Mouse (Mus musculus) CD4-positive, CD25-positive, alpha-beta regulatory T cell, adult 4 months (primary cell): ENCODE measurements around the gene Tmem9. TPM values are rescaled to one million over a fixed set of nuclear protein-coding genes. Genes with fewer than 3 reads are reported as not detected.
A peak's percentile ranks its signal among the peaks of the same experiment; 100 is the strongest.

Source experiments
- ATAC-seq: one replicate; pipeline ENCODE4 v1.8.0; 2017
- polyA plus RNA-seq, 2 experiments: library from polyadenylated mRNA; unstranded; fragments of 100-300 nt; shearing (Covaris generic); gene quantifications; one replicate each; pipeline ENCODE4 v1.2.1; 2017

The Tmem9 gene
- polyA plus RNA-seq, 2 experiments from 2014 or later, result 36.4 to 64.0 TPM

GRCm38 (mm10) chr1:136032961-136033360 lies 25.0 kb downstream of the Tmem9 start:
- no peak for ATAC-seq

GRCm38 (mm10) chr1:136038746-136039538 lies 31.0 kb downstream of the Tmem9 start:
- no peak for ATAC-seq

GRCm38 (mm10) chr1:136040452-136040851 lies 32.5 kb downstream of the Tmem9 start:
- ATAC-seq, result no peak

GRCm38 (mm10) chr1:136040874-136041273 lies 32.9 kb downstream of the Tmem9 start:
- ATAC-seq, result no peak

GRCm38 (mm10) chr1:136045774-136046173 lies 37.8 kb downstream of the Tmem9 start:
- peak; percentile 43 for ATAC-seq

- no peak for ATAC-seq
Measured at GRCm38 (mm10) chr1:136047432-136047831, 39.5 kb downstream of the Tmem9 start.

GRCm38 (mm10) chr1:136047894-136048293 lies 39.9 kb downstream of the Tmem9 start:
- no peak for ATAC-seq

GRCm38 (mm10) chr1:136050312-136051012 lies 42.5 kb downstream of the Tmem9 start, which contains the start of gene Ascl5:
Gene Ascl5 (plus strand): TSS chr1:136050804.
- ATAC-seq, result no peak

GRCm38 (mm10) chr1:136051013-136051315 lies 43.0 kb downstream of the Tmem9 start:
- ATAC-seq, result no peak

GRCm38 (mm10) chr1:136051465-136051864 lies 43.5 kb downstream of the Tmem9 start:
- ATAC-seq, result no peak

- no peak for ATAC-seq
Measured at GRCm38 (mm10) chr1:136052547-136052946, 44.6 kb downstream of the Tmem9 start, which contains the start of gene Cacna1s. Gene Cacna1s (plus strand): TSS chr1:136052750.

- no peak for ATAC-seq
Measured at GRCm38 (mm10) chr1:136055771-136056170, 47.8 kb downstream of the Tmem9 start.

- no peak for ATAC-seq
Measured at GRCm38 (mm10) chr1:136058594-136058993, 50.6 kb downstream of the Tmem9 start.

GRCm38 (mm10) chr1:136061041-136061789 lies 53.3 kb downstream of the Tmem9 start:
- ATAC-seq, result no peak

GRCm38 (mm10) chr1:136061790-136062141 lies 53.8 kb downstream of the Tmem9 start:
- ATAC-seq, result no peak

GRCm38 (mm10) chr1:136063991-136064390 lies 56.0 kb downstream of the Tmem9 start:
- no peak for ATAC-seq

- ATAC-seq, result no peak
Measured at GRCm38 (mm10) chr1:136066621-136067020, 58.7 kb downstream of the Tmem9 start.

- no peak for ATAC-seq
Measured at GRCm38 (mm10) chr1:136067579-136067978, 59.6 kb downstream of the Tmem9 start.

GRCm38 (mm10) chr1:136076086-136076485 lies 68.1 kb downstream of the Tmem9 start:
- no peak for ATAC-seq

- ATAC-seq, result no peak
Measured at GRCm38 (mm10) chr1:136077656-136078055, 69.7 kb downstream of the Tmem9 start.

- no peak for ATAC-seq
Measured at GRCm38 (mm10) chr1:136081161-136081560, 73.2 kb downstream of the Tmem9 start.
